Mouse (Mus musculus) midbrain, embryonic 16.5 days (tissue): ENCODE measurements around the gene Pbx1. TPM values are rescaled to one million over a fixed set of nuclear protein-coding genes. Genes with fewer than 3 reads are reported as not detected.

Source experiments
- ATAC-seq: fragments of 200-750 bp; cut with Nextera tagmentation; 2 replicates; pipeline ENCODE4 v1.8.0; 2017; ENCODE audit warnings: moderate TSS enrichment
- H3K27ac ChIP-seq: fragments of 300-500 bp; sonication (generic); 2 replicates; pipeline ENCODE4 v1.5.1; 2014; ENCODE audit warnings: mild to moderate bottlenecking, low read length, mixed read lengths
- H3K27me3 ChIP-seq: fragments of 300-500 bp; sonication (generic); 2 replicates; pipeline ENCODE4 v1.6.1; 2014; ENCODE audit warnings: low read depth, low read length, mixed read lengths; ENCODE audit not compliant: control insufficient read depth, insufficient read depth
- H3K36me3 ChIP-seq: fragments of 300-500 bp; sonication (generic); 2 replicates; pipeline ENCODE4 v1.6.1; 2014; ENCODE audit warnings: mild to moderate bottlenecking, low read length, moderate library complexity, mixed read lengths; ENCODE audit not compliant: control insufficient read depth, insufficient read depth
- H3K4me1 ChIP-seq: fragments of 300-500 bp; sonication (generic); 2 replicates; pipeline ENCODE4 v1.6.1; 2014; ENCODE audit warnings: mild to moderate bottlenecking, low read length, mixed read lengths; ENCODE audit not compliant: control insufficient read depth, insufficient read depth
- H3K4me2 ChIP-seq: fragments of 300-500 bp; sonication (generic); 2 replicates; pipeline ENCODE4 v1.6.1; 2014; ENCODE audit warnings: mild to moderate bottlenecking, low read length, mixed read lengths
- H3K4me3 ChIP-seq: fragments of 300-500 bp; sonication (generic); 2 replicates; pipeline ENCODE4 v1.5.1; 2014; ENCODE audit warnings: low read depth, mild to moderate bottlenecking, low read length, moderate library complexity, mixed read lengths
- H3K9ac ChIP-seq: fragments of 300-500 bp; sonication (generic); 2 replicates; pipeline ENCODE4 v1.6.1; 2014; ENCODE audit warnings: low read depth, low read length, mixed read lengths
- H3K9me3 ChIP-seq: fragments of 300-500 bp; sonication (generic); replicated peaks from 2 replicates; pipeline ENCODE4 v1.6.1; 2014; ENCODE audit warnings: mild to moderate bottlenecking, low read length, mixed read lengths; ENCODE audit not compliant: control insufficient read depth, poor library complexity, severe bottlenecking
- whole genome bisulfite sequencing: fragments of 180-500 bp; shearing (Covaris S2); extraction: QIAGEN DNeasy Blood & Tissue Kit; methylation state at CpG from one replicate; pipeline ENCODE4 v1.1.7; 2014; 5-methylcytosine and 5-hydroxymethylcytosine counted together
- polyA plus RNA-seq: library from polyadenylated mRNA; unstranded; fragments of >200 nt; fragmentation: Nextera tagmentation; extraction: Ambion mirVana; gene quantifications from 2 replicates; pipeline ENCODE4 v1.2.1, GENCODE M21; 2015

The Pbx1 gene
- polyA plus RNA-seq, 1 experiment from 2014 or later = 71.8 TPM

DNA sequence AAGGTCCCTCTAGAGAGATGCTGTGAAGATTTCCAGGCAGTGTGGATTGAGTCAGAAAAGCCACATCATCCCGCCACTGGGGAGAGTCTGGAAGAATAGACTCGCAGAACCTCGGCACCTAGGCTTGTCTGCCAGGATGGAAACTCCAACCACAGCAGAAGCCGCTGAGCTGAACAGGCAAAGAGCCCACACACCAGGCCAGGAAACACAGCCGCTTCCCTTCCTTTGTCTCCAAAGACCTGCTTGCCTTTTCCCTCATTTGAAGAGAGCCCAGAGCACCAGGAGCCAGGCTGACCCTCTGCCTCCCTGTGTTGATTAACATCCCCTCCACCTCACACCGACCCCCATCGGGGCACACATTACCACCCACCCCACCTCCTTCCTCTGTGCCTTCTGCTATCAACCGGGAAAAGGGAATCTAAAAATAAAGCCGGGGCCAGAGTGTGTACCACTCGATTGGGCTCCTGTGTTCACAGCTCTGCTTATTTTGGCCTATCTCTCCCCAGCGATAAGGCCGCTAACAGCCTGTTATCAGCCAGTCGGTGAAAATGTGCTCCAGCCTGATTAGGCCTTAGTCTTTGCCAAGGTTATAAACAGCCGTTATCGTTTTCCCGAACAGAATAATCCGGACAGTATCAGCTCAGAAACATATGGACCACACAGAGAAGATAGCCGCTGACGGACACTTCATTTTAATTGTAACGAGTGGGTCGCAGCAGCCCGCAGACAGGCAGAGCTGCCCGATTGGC, 144.1 kb downstream of the Pbx1 start:
- H3K4me3 ChIP-seq = no peak overlapping the region
- peak; percentile 59 for ATAC-seq

DNA sequence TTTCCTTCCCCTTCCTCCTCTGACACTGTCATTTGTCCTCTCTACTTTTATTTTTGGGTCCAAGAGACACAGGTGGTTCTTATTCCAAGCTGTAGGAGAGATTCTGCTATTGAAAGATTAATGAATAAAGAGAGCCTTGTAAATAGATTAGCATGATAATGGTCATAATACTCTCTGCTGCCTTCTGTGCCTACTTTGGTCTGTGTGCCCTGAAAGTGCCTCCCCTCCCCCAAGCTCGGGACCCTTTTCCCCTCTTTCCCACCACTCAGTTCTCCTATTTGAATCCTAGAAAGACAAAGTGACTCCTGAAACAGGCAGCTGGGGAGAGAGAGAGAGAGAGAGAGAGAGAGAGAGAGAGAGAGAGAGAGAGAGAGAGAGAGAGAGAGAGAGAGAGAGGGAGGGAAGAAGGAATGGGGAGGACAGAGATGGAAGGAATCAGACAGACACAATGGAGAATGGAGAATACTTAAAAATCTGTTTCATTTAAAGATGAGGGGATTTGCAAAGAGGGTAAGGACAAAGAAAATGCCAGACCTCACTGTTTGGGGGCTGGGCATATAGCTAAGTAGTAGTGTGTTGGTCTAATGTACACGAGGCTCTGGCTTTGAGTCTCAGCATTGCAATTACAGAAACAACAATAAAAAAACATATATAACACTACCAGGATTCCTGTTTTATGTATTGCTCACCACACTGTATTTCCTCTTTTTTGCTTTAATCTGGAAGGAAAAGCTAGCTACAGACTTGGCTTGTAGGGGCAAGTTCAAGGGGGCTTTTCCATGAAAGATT, 145.0 kb downstream of the Pbx1 start:
- H3K27me3 ChIP-seq = no peaks in the 10 kb centered on the region
- no peaks in the 10 kb centered on the region for H3K36me3 ChIP-seq
- no peak for ATAC-seq
- no peak overlapping the region; the same call in 1 of the 2 replicates for H3K9ac ChIP-seq
- H3K9me3 ChIP-seq = no peaks in the 10 kb centered on the region
- H3K4me1 ChIP-seq = peaks cover 83% of the 10 kb centered on the region
- no peak overlapping the region for H3K4me3 ChIP-seq
- H3K27ac ChIP-seq = peak overlapping the region; percentile 84
- H3K4me2 ChIP-seq = 0 out of 2 replicates have a peak overlapping the region, but pooled peaks have one; percentile 28
- WGBS = 9% methylated on average over 2 of the region's 2 CpGs

More for the DNA sequence above, 144.1 kb downstream of the Pbx1 start:
- H3K27ac ChIP-seq = peak overlapping the region; percentile 84
- H3K4me2 ChIP-seq = peak overlapping the region; percentile 28
- peak overlapping the region; percentile 58 for H3K9ac ChIP-seq
- no peaks in the 10 kb centered on the region for H3K27me3 ChIP-seq
- no peaks in the 10 kb centered on the region for H3K36me3 ChIP-seq
- 9% methylated on average over 23 of the region's 23 CpGs for WGBS
- no peaks in the 10 kb centered on the region for H3K9me3 ChIP-seq
- H3K4me1 ChIP-seq = peaks cover 88% of the 10 kb centered on the region

DNA sequence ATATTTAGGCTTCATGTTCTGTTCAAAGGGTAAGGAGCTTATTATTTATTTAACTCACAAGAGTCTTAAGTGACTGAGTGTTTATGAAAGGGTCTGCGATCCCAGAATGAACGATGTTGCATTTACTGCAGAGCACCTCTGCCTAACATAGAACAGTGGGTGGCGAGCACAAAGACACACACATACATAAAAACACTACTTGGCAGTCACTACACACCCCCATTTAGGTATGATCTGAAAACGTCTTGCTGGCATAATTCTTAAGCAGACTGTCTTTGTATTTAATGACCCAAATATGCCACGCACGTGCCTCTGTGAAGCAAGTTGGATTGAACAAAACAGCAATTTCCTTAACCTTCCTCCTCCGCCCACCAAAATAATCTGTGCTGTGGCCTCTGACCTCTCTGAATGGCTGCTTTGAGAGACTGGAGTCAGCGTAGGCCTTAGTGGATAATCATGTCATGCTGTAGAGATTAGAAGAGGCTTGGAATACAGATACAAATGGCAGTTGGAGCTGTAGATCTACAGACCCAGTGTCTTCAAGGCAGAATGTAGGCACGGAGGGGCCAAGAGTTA, 147.4 kb downstream of the Pbx1 start:
- no peak overlapping the region for H3K4me2 ChIP-seq

DNA sequence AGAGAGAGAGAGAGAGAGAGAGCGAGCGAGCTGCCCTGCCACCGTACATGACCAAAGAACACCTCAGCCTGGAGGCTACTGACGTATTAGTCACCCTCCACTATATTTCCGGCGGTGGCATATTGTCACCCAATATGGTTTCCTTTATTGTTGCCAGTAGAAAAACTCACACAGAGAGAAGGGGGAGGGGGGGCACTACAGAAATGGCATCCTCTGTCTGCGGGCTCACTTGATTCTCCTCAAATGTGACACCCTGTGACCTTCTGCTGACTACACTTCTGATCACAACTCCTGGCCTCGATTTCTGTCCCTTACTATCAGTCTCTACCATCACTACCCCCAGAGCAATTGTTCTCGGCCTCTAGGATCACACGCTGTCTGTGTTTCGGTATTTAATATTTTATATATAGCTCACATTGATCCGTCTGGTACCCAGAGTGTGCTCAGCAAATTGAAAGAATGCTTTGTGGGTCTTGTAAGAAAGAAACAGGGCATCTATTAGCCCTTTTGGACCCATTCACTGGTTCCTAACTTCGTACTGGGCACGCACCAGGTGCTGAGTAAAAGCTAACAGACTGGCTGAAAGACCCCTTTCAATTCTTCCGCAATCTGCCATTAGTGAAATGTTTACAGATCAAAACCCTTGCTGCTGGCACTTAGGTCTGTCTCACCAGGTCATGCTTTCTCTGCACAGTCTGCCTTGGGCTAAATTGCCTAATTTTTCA, 148.1 kb downstream of the Pbx1 start:
- Histone ChIP-seq H3K9ac (no peak overlapping the region), H3K27me3 (no peaks in the 10 kb centered on the region), H3K4me1 (peaks cover 60% of the 10 kb centered on the region), H3K4me3 (no peak overlapping the region), H3K9me3 (no peaks in the 10 kb centered on the region), H3K36me3 (no peaks in the 10 kb centered on the region), H3K4me2 (no peak overlapping the region), H3K27ac (peak overlapping the region; percentile 19)
- WGBS = 31% methylated on average over 13 of the region's 15 CpGs
- ATAC-seq = no peak

More for the DNA sequence above, 147.4 kb downstream of the Pbx1 start:
- Histone ChIP-seq H3K9ac (no peak overlapping the region), H3K36me3 (no peaks in the 10 kb centered on the region), H3K27me3 (no peaks in the 10 kb centered on the region), H3K9me3 (no peaks in the 10 kb centered on the region), H3K4me1 (peaks cover 67% of the 10 kb centered on the region), H3K27ac (peak overlapping the region; percentile 19), H3K4me3 (no peak overlapping the region)
- 24% methylated on average over 9 of the region's 9 CpGs for WGBS
- ATAC-seq = no peak

DNA sequence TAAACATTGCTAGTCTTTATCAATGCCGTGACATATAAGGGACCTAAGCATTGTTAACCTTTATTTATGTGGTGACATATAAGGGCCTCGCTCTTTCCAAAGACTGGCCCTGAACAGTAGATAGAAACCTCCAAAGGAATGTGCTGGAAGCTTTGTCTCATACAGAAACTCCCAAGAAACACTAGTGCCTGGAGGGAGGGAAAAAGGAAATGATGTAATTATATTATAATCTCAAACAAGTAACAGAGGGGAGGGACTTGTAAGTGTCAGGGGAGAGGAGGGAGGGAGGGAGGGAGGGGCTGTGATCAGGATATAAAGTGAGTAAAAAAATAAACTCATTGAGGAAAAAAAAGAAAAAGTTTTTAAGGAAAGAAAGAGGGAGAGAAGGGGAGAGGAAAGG, 148.6 kb downstream of the Pbx1 start:
- 84% methylated on average over 2 of the region's 2 CpGs for WGBS
- Histone ChIP-seq H3K27me3 (no peaks in the 10 kb centered on the region), H3K4me1 (peaks cover 55% of the 10 kb centered on the region)

DNA sequence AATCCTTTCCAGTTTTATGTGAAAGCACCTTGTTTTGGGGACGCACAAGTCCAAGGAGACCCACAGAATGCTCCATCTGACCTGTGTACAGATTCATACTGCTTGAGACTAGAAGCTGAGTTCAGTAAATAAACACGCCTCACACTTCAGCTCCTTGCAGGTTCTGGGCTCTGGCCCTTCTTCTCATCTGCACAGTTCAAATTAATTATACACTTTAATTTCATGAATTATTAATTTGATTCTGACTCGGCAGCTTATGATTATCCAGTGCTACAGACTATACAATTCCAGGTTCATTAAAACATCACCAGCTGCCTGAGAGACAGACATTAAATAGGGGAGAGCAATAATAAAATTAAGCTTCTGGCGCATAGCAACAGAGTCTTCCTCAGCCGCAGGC, 156.4 kb downstream of the Pbx1 start:
- Histone ChIP-seq H3K27me3 (no peaks in the 10 kb centered on the region), H3K4me3 (no peak overlapping the region), H3K4me1 (peaks cover 32% of the 10 kb centered on the region), H3K27ac (peak overlapping the region; percentile 53), H3K9ac (no peak overlapping the region), H3K36me3 (no peaks in the 10 kb centered on the region), H3K4me2 (no peak overlapping the region), H3K9me3 (no peaks in the 10 kb centered on the region)
- WGBS = 25% methylated on average over 5 of the region's 5 CpGs
- peak; percentile 77 for ATAC-seq

More for the DNA sequence above, 148.6 kb downstream of the Pbx1 start:
- Histone ChIP-seq H3K27ac (no peak overlapping the region), H3K9ac (no peak overlapping the region), H3K4me2 (no peak overlapping the region), H3K4me3 (no peak overlapping the region), H3K36me3 (no peaks in the 10 kb centered on the region), H3K9me3 (no peaks in the 10 kb centered on the region)
- no peak for ATAC-seq

DNA sequence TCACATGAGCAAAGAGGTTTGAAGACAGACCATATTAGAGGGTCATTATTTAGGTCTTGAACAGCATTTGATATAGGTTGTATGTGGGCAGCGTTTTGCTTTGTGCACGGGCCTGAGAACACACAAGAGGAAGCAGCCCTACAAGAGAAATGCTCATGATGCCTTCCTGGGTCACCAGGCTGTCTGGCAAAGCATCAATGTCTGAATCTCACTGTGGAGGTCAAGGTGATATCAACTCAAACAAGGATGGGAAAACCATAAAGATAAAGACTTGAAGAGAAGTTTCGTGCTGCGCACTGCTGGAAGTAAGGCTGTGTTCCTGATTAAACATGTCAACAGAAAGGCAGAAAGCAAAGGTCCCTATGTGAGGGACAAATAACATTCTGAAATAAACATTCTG, 157.8 kb downstream of the Pbx1 start:
- no peaks in the 10 kb centered on the region for H3K36me3 ChIP-seq
- H3K27ac ChIP-seq = no peak overlapping the region
- H3K27me3 ChIP-seq = no peaks in the 10 kb centered on the region
- no peak overlapping the region for H3K9ac ChIP-seq
- H3K4me3 ChIP-seq = no peak overlapping the region
- peaks cover 33% of the 10 kb centered on the region for H3K4me1 ChIP-seq
- 93% methylated on average over 4 of the region's 4 CpGs for WGBS
- no peak for ATAC-seq
- no peaks in the 10 kb centered on the region for H3K9me3 ChIP-seq
- no peak overlapping the region for H3K4me2 ChIP-seq

DNA sequence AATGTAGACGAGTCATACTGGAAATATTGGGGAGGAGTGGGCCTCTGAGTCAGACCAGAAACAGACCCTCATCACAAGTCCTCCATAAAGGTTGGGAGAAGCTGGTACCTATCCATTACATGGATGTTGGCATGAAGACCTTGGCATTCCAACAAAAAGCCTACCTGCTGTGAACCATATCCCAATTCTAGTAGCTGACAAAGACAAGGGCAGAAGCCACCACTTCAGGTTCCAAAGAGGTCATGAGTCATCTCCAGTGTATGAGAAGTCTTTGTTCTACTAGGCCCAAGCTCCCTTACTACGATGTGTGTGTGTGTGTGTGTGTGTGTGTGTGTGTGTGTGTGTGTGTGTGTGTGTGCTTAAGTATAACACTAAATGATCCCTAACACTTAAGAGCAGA, 160.0 kb downstream of the Pbx1 start:
- no peaks in the 10 kb centered on the region for H3K27me3 ChIP-seq
- WGBS = 86% methylated on average over 2 of the region's 2 CpGs
- H3K36me3 ChIP-seq = no peaks in the 10 kb centered on the region
- H3K27ac ChIP-seq = no peak overlapping the region
- no peak overlapping the region for H3K9ac ChIP-seq
- ATAC-seq = no peak
- H3K4me1 ChIP-seq = peaks cover 43% of the 10 kb centered on the region
- H3K4me2 ChIP-seq = no peak overlapping the region
- no peaks in the 10 kb centered on the region for H3K9me3 ChIP-seq
- no peak overlapping the region for H3K4me3 ChIP-seq
